Mouse (Mus musculus) brain, embryonic 14.5 days (tissue): ENCODE results near the gene Ddx24.
A peak's percentile ranks its signal among the peaks of the same experiment; 100 is the strongest.

Experiments
- CTCF ChIP-seq: fragments of 200-500 bp; IDR thresholded peaks from 2 replicates; pipeline ENCODE4 v1.5.1; 2012; ENCODE audit warnings: inconsistent platforms, mild to moderate bottlenecking, moderate library complexity, borderline replicate concordance; ENCODE audit not compliant: insufficient read depth, insufficient read length; ENCODE audit errors: extremely low read depth
- POLR2A ChIP-seq: fragments of 200-500 bp; IDR thresholded peaks from 2 replicates; pipeline ENCODE4 v1.6.1; 2012; ENCODE audit warnings: mild to moderate bottlenecking, inconsistent platforms, borderline replicate concordance; ENCODE audit not compliant: poor library complexity, insufficient read depth, insufficient read length, severe bottlenecking; ENCODE audit errors: extremely low read depth

GRCm38 (mm10) chr12:103371711-103372110 lies 53.9 kb downstream of the Ddx24 start:
- TF ChIP-seq POLR2A = no peak
- peak; percentile 80; the same call in 1 of the 2 replicates for TF ChIP-seq CTCF
